Mouse (Mus musculus): ENCODE measurements around the gene Gm4756.

GRCm38 (mm10) chr12:72594001-72594400 lies 55.5 kb downstream of the Gm4756 start:
- TF ChIP-seq CTCF (IDR thresholded peaks at IDR 0.05; ENCODE audit: control insufficient read depth, insufficient read depth, low read length) (no peak), POLR2A (IDR thresholded peaks at IDR 0.05; ENCODE audit: borderline replicate concordance, control insufficient read depth, low read depth, low read length) (no peak)

All from bone marrow, adult 2 months (tissue).